Mouse (Mus musculus) kidney, postnatal 0 days (tissue): ENCODE measurements at regions not wholly inside any gene's neighbourhood (a gene's known extent, or its start where the extent isn't known, plus 50 kb on each side); places are given as distances from the start of the nearest gene placed in this dataset.

Experiments used
- ATAC-seq: fragments of 200-750 bp; cut with Nextera tagmentation; replicated peaks from 2 replicates; pipeline ENCODE4 v1.8.0; 2017; ENCODE audit warnings: low read depth, moderate number of reproducible peaks, moderate TSS enrichment, moderate library complexity; ENCODE audit not compliant: low FRiP score
- DNase-seq: peaks from one replicate; pipeline ENCODE4 v3.0.0-alpha.2; 2016; ENCODE audit warnings: low spot score
- H3K27ac ChIP-seq: fragments of 300-500 bp; sonication (generic); 2 replicates; pipeline ENCODE4 v1.5.1; 2014; ENCODE audit warnings: mild to moderate bottlenecking
- H3K27me3 ChIP-seq: fragments of 300-500 bp; sonication (generic); 2 replicates; pipeline ENCODE4 v1.6.1; 2014; ENCODE audit warnings: low read length, mixed read lengths; ENCODE audit not compliant: insufficient read depth
- H3K36me3 ChIP-seq: fragments of 300-500 bp; sonication (generic); 2 replicates; pipeline ENCODE4 v1.6.1; 2014; ENCODE audit warnings: low read length, mixed read lengths; ENCODE audit not compliant: insufficient read depth
- H3K4me1 ChIP-seq: fragments of 300-500 bp; sonication (generic); replicated peaks from 2 replicates; pipeline ENCODE4 v1.6.1; 2014; ENCODE audit warnings: antibody characterized with exemption, low read length, mixed read lengths; ENCODE audit not compliant: insufficient read depth
- H3K4me2 ChIP-seq: fragments of 300-500 bp; sonication (generic); 2 replicates; pipeline ENCODE4 v1.6.1; 2014; ENCODE audit warnings: mild to moderate bottlenecking, low read length, moderate library complexity, mixed read lengths
- H3K4me3 ChIP-seq: fragments of 300-500 bp; sonication (generic); replicated peaks from 2 replicates; pipeline ENCODE4 v1.5.1; 2014; ENCODE audit warnings: low read depth, low read length
- H3K9ac ChIP-seq: fragments of 300-500 bp; sonication (generic); 2 replicates; pipeline ENCODE4 v1.6.1; 2014; ENCODE audit warnings: low read depth, low read length
- H3K9me3 ChIP-seq: fragments of 300-500 bp; sonication (generic); replicated peaks from 2 replicates; pipeline ENCODE4 v1.6.1; 2016; ENCODE audit warnings: low read length, inconsistent platforms, mixed read lengths
- CTCF ChIP-seq: IDR thresholded peaks from 2 replicates; pipeline ENCODE4 v1.5.1; 2016; ENCODE audit warnings: antibody characterized with exemption, low read depth, mild to moderate bottlenecking, moderate library complexity
- WGBS: fragments of 180-500 bp; shearing (Covaris S2); extraction: QIAGEN DNeasy Blood & Tissue Kit; methylation state at CpG from one replicate; pipeline ENCODE4 v1.1.7; 2014; 5-methylcytosine and 5-hydroxymethylcytosine counted together

GRCm38 (mm10) chr13:69266071-69266470, 266.7 kb upstream of the Adcy2 start:
- no peak overlapping the region for H3K27ac ChIP-seq
- 81% methylated on average over 1 of the region's 1 CpGs for WGBS
- DNase-seq (no peak), ATAC-seq (no peak)
- no peaks in the 10 kb centered on the region for H3K27me3 ChIP-seq
- TF ChIP-seq CTCF = no peak
- H3K4me2 ChIP-seq = no peak overlapping the region
- no peaks in the 10 kb centered on the region for H3K4me1 ChIP-seq
- H3K36me3 ChIP-seq = no peaks in the 10 kb centered on the region
- H3K9me3 ChIP-seq = no peaks in the 10 kb centered on the region
- no peak overlapping the region for H3K9ac ChIP-seq
- H3K4me3 ChIP-seq = no peak overlapping the region

- H3K36me3 ChIP-seq = no peaks in the 10 kb centered on the region
- no peak for ATAC-seq
- H3K9me3 ChIP-seq = no peaks in the 10 kb centered on the region
- TF ChIP-seq CTCF = no peak
- H3K27ac ChIP-seq = no peak overlapping the region
- no peak for DNase-seq
- H3K27me3 ChIP-seq = no peaks in the 10 kb centered on the region
- no peak overlapping the region for H3K4me2 ChIP-seq
- no peaks in the 10 kb centered on the region for H3K4me1 ChIP-seq
- H3K4me3 ChIP-seq = no peak overlapping the region
- WGBS = 32% methylated on average over 3 of the region's 3 CpGs
- no peak overlapping the region for H3K9ac ChIP-seq
Measured at GRCm38 (mm10) chr13:69272506-69272905, 261.0 kb upstream of the Nsun2 start.

- H3K4me3 ChIP-seq = no peak overlapping the region
- no peak for TF ChIP-seq CTCF
- WGBS = 83% methylated on average over 8 of the region's 8 CpGs
- ATAC-seq (no peak), DNase-seq (no peak)
- no peaks in the 10 kb centered on the region for H3K36me3 ChIP-seq
- no peak overlapping the region for H3K27ac ChIP-seq
- H3K9ac ChIP-seq = no peak overlapping the region
- H3K9me3 ChIP-seq = no peaks in the 10 kb centered on the region
- H3K4me2 ChIP-seq = no peak overlapping the region
- no peaks in the 10 kb centered on the region for H3K4me1 ChIP-seq
- no peaks in the 10 kb centered on the region for H3K27me3 ChIP-seq
Measured at GRCm38 (mm10) chr13:69279647-69280046, 253.9 kb upstream of the Nsun2 start.

GRCm38 (mm10) chr13:69294483-69294882, 239.1 kb upstream of the Nsun2 start:
- H3K9me3 ChIP-seq = no peaks in the 10 kb centered on the region
- H3K27ac ChIP-seq = no peak overlapping the region
- DNase-seq = no peak
- H3K27me3 ChIP-seq = no peaks in the 10 kb centered on the region
- no peak for ATAC-seq
- H3K4me2 ChIP-seq = no peak overlapping the region
- 81% methylated on average over 1 of the region's 1 CpGs for WGBS
- no peak overlapping the region for H3K9ac ChIP-seq
- no peak for TF ChIP-seq CTCF
- H3K4me1 ChIP-seq = no peaks in the 10 kb centered on the region
- H3K4me3 ChIP-seq = no peak overlapping the region
- H3K36me3 ChIP-seq = no peaks in the 10 kb centered on the region

- Histone ChIP-seq H3K4me2 (no peak overlapping the region), H3K9ac (no peak overlapping the region), H3K27ac (no peak overlapping the region), H3K4me3 (no peak overlapping the region), H3K27me3 (no peaks in the 10 kb centered on the region), H3K36me3 (no peaks in the 10 kb centered on the region), H3K9me3 (no peaks in the 10 kb centered on the region), H3K4me1 (no peaks in the 10 kb centered on the region)
- DNase-seq (no peak), ATAC-seq (no peak)
- WGBS = 86% methylated on average over 2 of the region's 2 CpGs
- TF ChIP-seq CTCF = no peak
Measured at GRCm38 (mm10) chr13:69303316-69303715, 230.2 kb upstream of the Nsun2 start.

GRCm38 (mm10) chr13:69330412-69331000, 203.0 kb upstream of the Nsun2 start:
- no peak overlapping the region for H3K27ac ChIP-seq
- ATAC-seq (no peak), DNase-seq (no peak)
- H3K4me1 ChIP-seq = no peaks in the 10 kb centered on the region
- H3K9ac ChIP-seq = no peak overlapping the region
- no peaks in the 10 kb centered on the region for H3K9me3 ChIP-seq
- H3K36me3 ChIP-seq = no peaks in the 10 kb centered on the region
- 72% methylated on average over 8 of the region's 8 CpGs for WGBS
- no peak overlapping the region for H3K4me2 ChIP-seq
- TF ChIP-seq CTCF = no peak
- H3K4me3 ChIP-seq = no peak overlapping the region
- no peaks in the 10 kb centered on the region for H3K27me3 ChIP-seq
